8 mouse cellular contexts compared by ENCODE assay signal in the genomic region with DNA sequence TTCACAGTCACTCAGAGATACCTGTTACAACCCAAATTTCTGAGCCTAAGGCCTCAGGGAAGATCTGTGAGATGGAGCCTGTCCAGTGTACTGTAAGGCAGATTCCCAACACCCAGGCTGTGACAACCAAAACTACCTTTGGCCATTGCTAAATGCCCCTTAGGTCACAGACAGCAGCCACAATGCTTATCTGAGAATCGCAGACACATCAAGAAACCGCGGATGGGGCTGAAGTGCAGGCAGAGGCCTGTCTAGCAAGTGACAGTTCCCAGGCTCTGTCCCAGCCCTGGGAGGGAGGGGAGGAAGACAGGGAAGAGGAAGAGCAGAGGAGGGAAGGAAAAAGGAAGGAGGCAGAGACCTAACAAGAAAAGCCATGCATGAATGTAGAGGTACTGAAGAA. TPM values are rescaled to one million over a fixed set of nuclear protein-coding genes. Genes with fewer than 3 reads are reported as not detected.
DNase-seq lines count a peak whose midpoint lies in the region; ATAC-seq lines count a peak whose summit lies in the region.

No protein-coding gene starts in this region.

- H3K4me3 ChIP-seq in heart, embryonic 14.5 days (ENCODE audit: control insufficient read depth in 1 of 2, insufficient read depth in 1 of 2, low read depth in 1 of 2, low read length in 2 of 2): no peak overlapping the region
- no peak overlapping the region for H3K4me3 ChIP-seq in intestine, embryonic 14.5 days (ENCODE audit: low read depth, low read length)

- peak overlapping the region; percentile 31; the same call in 1 of the 2 replicates for H3K4me2 ChIP-seq in heart, embryonic 14.5 days (ENCODE audit: low read length)
- H3K4me2 ChIP-seq in intestine, embryonic 14.5 days (ENCODE audit: low read length): peak overlapping the region; percentile 16

- H3K36me3 ChIP-seq in heart, embryonic 14.5 days (ENCODE audit: control insufficient read depth, insufficient read depth, low read length): peaks cover 91% of the 10 kb centered on the region
- peaks cover 82% of the 10 kb centered on the region for H3K36me3 ChIP-seq in intestine, embryonic 14.5 days (ENCODE audit: control insufficient read depth, insufficient read depth, low read length)

- H3K27me3 ChIP-seq in heart, embryonic 14.5 days (ENCODE audit: control insufficient read depth, insufficient read depth, low read length): no peaks in the 10 kb centered on the region
- H3K27me3 ChIP-seq in intestine, embryonic 14.5 days (replicated peaks; ENCODE audit: control insufficient read depth, insufficient read depth, low read length): no peaks in the 10 kb centered on the region

- H3K27ac ChIP-seq in heart, embryonic 14.5 days (replicated peaks in 1 of 2; ENCODE audit: control insufficient read depth in 1 of 2, insufficient read depth in 1 of 2, low read depth in 2 of 2, low read length in 2 of 2): peak overlapping the region; percentile 60 to 79
- peak overlapping the region; percentile 93 for H3K27ac ChIP-seq in intestine, embryonic 14.5 days (ENCODE audit: low read depth)

- H3K9me3 ChIP-seq in heart, embryonic 14.5 days (ENCODE audit: control insufficient read depth, low read length): no peaks in the 10 kb centered on the region
- no peaks in the 10 kb centered on the region for H3K9me3 ChIP-seq in intestine, embryonic 14.5 days (ENCODE audit: control insufficient read depth, low read length)

- H3K4me1 ChIP-seq in heart, embryonic 14.5 days (ENCODE audit: control insufficient read depth in 2 of 2, insufficient read depth in 2 of 2, low read length in 2 of 2): peaks cover 52 to 55% of the 10 kb centered on the region in 2 experiments
- peaks cover 61% of the 10 kb centered on the region for H3K4me1 ChIP-seq in intestine, embryonic 14.5 days (replicated peaks; ENCODE audit: control insufficient read depth, insufficient read depth, low read length)

- ATAC-seq in heart, embryonic 14.5 days (ENCODE audit: insufficient number of reproducible peaks, insufficient read depth, low FRiP score, low read depth): no peak
- ATAC-seq in intestine, embryonic 14.5 days (replicated peaks; ENCODE audit: low FRiP score, low TSS enrichment, low read depth): no peak

- 8% methylated on average over 3 of the region's 3 CpGs for WGBS in heart, embryonic 14.5 days
- WGBS in intestine, embryonic 14.5 days: 31% methylated on average over 3 of the region's 3 CpGs

- peak overlapping the region; percentile 49 for H3K9ac ChIP-seq in heart, embryonic 14.5 days (ENCODE audit: low read length)
- peak overlapping the region; percentile 14; the same call in 1 of the 2 replicates for H3K9ac ChIP-seq in intestine, embryonic 14.5 days (ENCODE audit: low read length)

- no peak for DNase-seq in heart, adult 9 months (ENCODE audit: low spot score in 2 of 2)
- DNase-seq in adipocyte (ENCODE audit: low spot score): peak; percentile 52
- DNase-seq in intestine, embryonic 14.5 days (ENCODE audit: low spot score): no peak
- peak; percentile 29 for DNase-seq in lung, postnatal 36 days
- no peak for DNase-seq in layer of hippocampus, adult 9-11 months
- DNase-seq in left cerebral cortex, adult 9 months (ENCODE audit: low spot score in 2 of 2): no peak
- DNase-seq in urinary bladder, postnatal 4 days (ENCODE audit: low spot score in 2 of 2): no peak

RNA-seq across cellular contexts. Expression of a gene that starts 9.0 kb away (rescaled TPM):
- 104 and 106 TPM in 2 replicates for polyA plus RNA-seq in heart, embryonic 14.5 days (2014; fragmentation: Nextera tagmentation; extraction: Ambion mirVana)
- 116 and 131 TPM in 2 replicates for polyA plus RNA-seq in intestine, embryonic 14.5 days (2014; fragmentation: Nextera tagmentation; extraction: Ambion mirVana)

RNA-seq across cellular contexts. Expression of a gene that starts 9.1 kb away (rescaled TPM):
- polyA plus RNA-seq in heart, embryonic 14.5 days (2014; fragmentation: Nextera tagmentation; extraction: Ambion mirVana): 51.1 and 53.0 TPM in 2 replicates
- polyA plus RNA-seq in intestine, embryonic 14.5 days (2014; fragmentation: Nextera tagmentation; extraction: Ambion mirVana): 49.0 and 51.8 TPM in 2 replicates

Comparison
In these comparisons a context has a peak if more than half of its experiments do, and no peak if none do; other contexts are left out.
1. DNase-seq: peak in adipocyte (single experiment) and lung, postnatal 36 days (single experiment); none in heart, adult 9 months (0 of 2), intestine, embryonic 14.5 days (single experiment), layer of hippocampus, adult 9-11 months (single experiment), left cerebral cortex, adult 9 months (0 of 2) and urinary bladder, postnatal 4 days (0 of 2).